Mouse (Mus musculus) cerebellum, adult 2 months (tissue): ENCODE results near the gene Decr2.

Source experiments
- CTCF ChIP-seq: fragments of 200-500 bp; IDR thresholded peaks from 2 replicates; pipeline ENCODE4 v1.5.1; 2011; ENCODE audit warnings: low read depth, mild to moderate bottlenecking, control low read depth, low read length, moderate library complexity, borderline replicate concordance; ENCODE audit not compliant: insufficient read depth
- POLR2A ChIP-seq: fragments of 200-500 bp; IDR thresholded peaks from 2 replicates; pipeline ENCODE4 v1.6.1; 2011; ENCODE audit warnings: low read length, control low read depth, borderline replicate concordance; ENCODE audit not compliant: insufficient read depth

GRCm38 (mm10) chr17:26101478-26101877 is 11.3 kb upstream of the Decr2 start:
- no peak for TF ChIP-seq CTCF
- TF ChIP-seq POLR2A: no peak
